Mouse (Mus musculus) embryonic facial prominence, embryonic 12.5 days (tissue): Measurements from ENCODE around the gene Rpp14. TPM values are rescaled to one million over a fixed set of nuclear protein-coding genes. Genes with fewer than 3 reads are reported as not detected.
A peak's percentile ranks its signal among the peaks of the same experiment; 100 is the strongest.
"Not testable (repeated sequence)": the region's sequence is repeated elsewhere in the genome, so short reads cannot be mapped to it uniquely, and the experiment has no call there.

Source experiments
- ATAC-seq: fragments of 200-750 bp; cut with Nextera tagmentation; 2 replicates; pipeline ENCODE4 v1.8.0; 2017; ENCODE audit not compliant: insufficient number of reproducible peaks, insufficient read depth, low FRiP score, low TSS enrichment
- H3K27ac ChIP-seq: fragments of 300-500 bp; sonication (generic); 2 replicates; pipeline ENCODE4 v1.5.1; 2016; ENCODE audit warnings: mild to moderate bottlenecking
- H3K27me3 ChIP-seq: fragments of 300-500 bp; sonication (generic); 2 replicates; pipeline ENCODE4 v1.6.1; 2016; ENCODE audit warnings: mild to moderate bottlenecking, moderate library complexity
- H3K36me3 ChIP-seq: fragments of 300-500 bp; sonication (generic); 2 replicates; pipeline ENCODE4 v1.6.1; 2016; ENCODE audit warnings: mild to moderate bottlenecking
- H3K4me1 ChIP-seq: fragments of 300-500 bp; sonication (generic); 2 replicates; pipeline ENCODE4 v1.6.1; 2016
- H3K4me2 ChIP-seq: fragments of 300-500 bp; sonication (generic); replicated peaks from 2 replicates; pipeline ENCODE4 v1.6.1; 2016; ENCODE audit warnings: mild to moderate bottlenecking, moderate library complexity
- H3K4me3 ChIP-seq: fragments of 300-500 bp; sonication (generic); 2 replicates; pipeline ENCODE4 v1.5.1; 2016; ENCODE audit warnings: mild to moderate bottlenecking
- H3K9ac ChIP-seq: fragments of 300-500 bp; sonication (generic); 2 replicates; pipeline ENCODE4 v1.6.1; 2016; ENCODE audit warnings: mild to moderate bottlenecking, moderate library complexity
- H3K9me3 ChIP-seq: fragments of 300-500 bp; sonication (generic); 2 replicates; pipeline ENCODE4 v1.6.1; 2016; ENCODE audit warnings: mild to moderate bottlenecking, moderate library complexity
- WGBS: fragments of 180-500 bp; shearing (Covaris S2); methylation state at CpG from one replicate; pipeline ENCODE4 v1.1.7; 2016; 5-methylcytosine and 5-hydroxymethylcytosine counted together
- polyA plus RNA-seq: library from polyadenylated mRNA; unstranded; fragments of >200 nt; fragmentation: Nextera tagmentation; extraction: Ambion mirVana; gene quantifications from 2 replicates; pipeline ENCODE4 v1.2.1, GENCODE M21; 2016

Rpp14 gene
- polyA plus RNA-seq, 1 experiment from 2014 or later, result 56.4 TPM

DNA sequence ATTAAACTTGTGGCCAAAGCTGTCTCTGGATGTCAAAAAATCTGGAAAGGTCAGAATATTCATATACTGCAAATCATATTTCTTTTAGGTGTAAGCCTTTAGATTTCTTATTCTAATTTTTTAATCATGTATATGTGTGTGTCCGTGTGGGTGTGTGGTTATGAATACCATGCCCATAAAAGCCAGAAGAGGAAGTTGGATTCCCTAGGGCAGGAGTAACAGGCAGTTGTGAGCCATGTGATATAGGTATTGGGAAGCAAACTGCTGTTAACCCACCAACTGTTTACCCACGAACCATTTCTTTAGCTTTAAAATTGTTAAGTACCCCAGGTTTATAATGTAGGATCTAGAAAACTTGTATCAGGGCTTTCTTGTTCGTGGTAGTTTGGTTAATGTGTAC is 39.7 kb downstream of the Rpp14 start:
- Histone ChIP-seq H3K27me3 (no peaks in the 10 kb centered on the region), H3K36me3 (no peaks in the 10 kb centered on the region), H3K9ac (no peak overlapping the region), H3K27ac (no peak overlapping the region), H3K4me1 (no peaks in the 10 kb centered on the region), H3K9me3 (no peaks in the 10 kb centered on the region), H3K4me2 (no peak overlapping the region), H3K4me3 (no peak overlapping the region)
- 78% methylated on average over 3 of the region's 3 CpGs for WGBS
- no peak for ATAC-seq

DNA sequence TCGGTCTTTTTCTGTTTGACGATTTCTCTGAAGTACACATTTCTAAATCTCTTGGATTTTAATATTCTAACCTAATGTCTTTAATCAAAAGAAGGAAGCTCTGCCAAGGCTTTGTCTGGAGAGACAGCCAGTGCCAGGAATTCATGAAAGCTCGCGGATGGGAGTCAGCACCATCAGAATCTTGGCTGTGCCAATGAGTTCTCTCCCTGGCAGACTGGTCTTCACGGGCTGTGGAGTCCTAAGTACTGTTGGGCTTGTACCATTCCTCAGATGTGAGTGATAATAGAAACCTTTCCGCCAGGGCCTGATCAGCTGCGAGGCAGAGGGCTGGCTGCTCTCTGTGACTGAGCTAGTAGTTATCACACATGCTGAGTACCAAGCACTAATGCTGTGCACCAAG is 43.0 kb downstream of the Rpp14 start:
- no peaks in the 10 kb centered on the region for H3K27me3 ChIP-seq
- no peak overlapping the region for H3K27ac ChIP-seq
- no peak for ATAC-seq
- no peak overlapping the region for H3K4me3 ChIP-seq
- no peaks in the 10 kb centered on the region for H3K4me1 ChIP-seq
- no peaks in the 10 kb centered on the region for H3K36me3 ChIP-seq
- WGBS, result 88% methylated on average over 7 of the region's 7 CpGs
- H3K9me3 ChIP-seq, result no peaks in the 10 kb centered on the region
- H3K9ac ChIP-seq, result no peak overlapping the region
- no peak overlapping the region for H3K4me2 ChIP-seq

- H3K9me3 ChIP-seq, H3K4me3 ChIP-seq, H3K36me3 ChIP-seq, H3K4me1 ChIP-seq, H3K9ac ChIP-seq, H3K27me3 ChIP-seq, H3K4me2 ChIP-seq, ATAC-seq, H3K27ac ChIP-seq: not testable (repeated sequence)
- 94% methylated on average over 10 of the region's 10 CpGs for WGBS
Measured at GRCm38 (mm10) chr14:8123611-8124010, 43.4 kb downstream of the Rpp14 start.

GRCm38 (mm10) chr14:8124046-8124881 is 44.1 kb downstream of the Rpp14 start:
- H3K27me3 ChIP-seq, result no peaks in the 10 kb centered on the region
- 65% methylated on average over 7 of the region's 7 CpGs for WGBS
- H3K4me2 ChIP-seq, result no peak overlapping the region
- H3K9ac ChIP-seq, result no peak overlapping the region
- H3K27ac ChIP-seq, result no peak overlapping the region
- H3K9me3 ChIP-seq, result no peaks in the 10 kb centered on the region
- no peaks in the 10 kb centered on the region for H3K36me3 ChIP-seq
- no peak overlapping the region for H3K4me3 ChIP-seq
- no peaks in the 10 kb centered on the region for H3K4me1 ChIP-seq
- ATAC-seq, result no peak

- Histone ChIP-seq H3K9ac (no peak overlapping the region), H3K36me3 (peaks cover 8% of the 10 kb centered on the region; the same call in 1 of the 2 replicates), H3K27me3 (no peaks in the 10 kb centered on the region), H3K4me1 (no peaks in the 10 kb centered on the region), H3K9me3 (no peaks in the 10 kb centered on the region), H3K27ac (no peak overlapping the region), H3K4me3 (no peak overlapping the region), H3K4me2 (no peak overlapping the region)
- ATAC-seq, result no peak
- 72% methylated on average over 5 of the region's 5 CpGs for WGBS
Measured at GRCm38 (mm10) chr14:8127971-8128370, 47.8 kb downstream of the Rpp14 start.

- Histone ChIP-seq H3K9me3 (no peaks in the 10 kb centered on the region), H3K27ac (no peak overlapping the region), H3K4me2 (no peak overlapping the region), H3K4me3 (no peak overlapping the region), H3K9ac (no peak overlapping the region), H3K27me3 (no peaks in the 10 kb centered on the region), H3K36me3 (peaks cover 8% of the 10 kb centered on the region), H3K4me1 (no peaks in the 10 kb centered on the region)
- 81% methylated on average over 8 of the region's 8 CpGs for WGBS
- no peak for ATAC-seq
Measured at GRCm38 (mm10) chr14:8132789-8133188, 52.6 kb downstream of the Rpp14 start.

- Histone ChIP-seq H3K4me3 (no peak overlapping the region), H3K27me3 (no peaks in the 10 kb centered on the region), H3K9ac (no peak overlapping the region), H3K9me3 (no peaks in the 10 kb centered on the region), H3K27ac (0 out of 2 replicates have a peak overlapping the region, but pooled peaks have one; percentile 23), H3K36me3 (peaks cover 8% of the 10 kb centered on the region), H3K4me1 (no peaks in the 10 kb centered on the region), H3K4me2 (no peak overlapping the region)
- WGBS, result 60% methylated on average over 2 of the region's 2 CpGs
- ATAC-seq, result no peak
Measured at GRCm38 (mm10) chr14:8134234-8134633, 54.1 kb downstream of the Rpp14 start.

DNA sequence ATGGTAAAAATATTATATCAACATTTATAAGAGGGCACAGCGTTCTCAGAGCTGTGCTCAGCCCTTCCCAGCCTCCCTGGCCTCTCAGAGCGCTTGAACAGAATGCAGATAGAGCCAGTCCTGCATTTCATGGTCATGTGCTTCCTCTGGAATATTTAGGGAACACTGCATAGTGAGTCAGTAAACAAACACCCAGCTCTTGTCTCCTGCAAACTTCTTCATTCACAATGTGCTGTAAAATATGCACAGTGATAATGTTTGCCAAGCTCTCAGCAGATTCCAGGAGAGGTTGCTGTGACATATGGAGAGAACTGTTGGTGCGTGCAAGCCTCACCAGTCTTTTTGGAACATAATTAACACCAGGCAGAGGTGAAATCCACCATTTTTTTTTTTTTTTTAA is 55.0 kb downstream of the Rpp14 start:
- Histone ChIP-seq H3K4me2 (no peak overlapping the region), H3K4me3 (no peak overlapping the region), H3K36me3 (peaks cover 11% of the 10 kb centered on the region), H3K27ac (no peak overlapping the region), H3K27me3 (no peaks in the 10 kb centered on the region), H3K4me1 (no peaks in the 10 kb centered on the region), H3K9me3 (no peaks in the 10 kb centered on the region), H3K9ac (no peak overlapping the region)
- no peak for ATAC-seq
- WGBS, result 60% methylated on average over 3 of the region's 3 CpGs

GRCm38 (mm10) chr14:8139724-8140710 is 59.9 kb downstream of the Rpp14 start:
- H3K36me3 ChIP-seq, result peaks cover 16% of the 10 kb centered on the region
- H3K27ac ChIP-seq, result no peak overlapping the region

DNA sequence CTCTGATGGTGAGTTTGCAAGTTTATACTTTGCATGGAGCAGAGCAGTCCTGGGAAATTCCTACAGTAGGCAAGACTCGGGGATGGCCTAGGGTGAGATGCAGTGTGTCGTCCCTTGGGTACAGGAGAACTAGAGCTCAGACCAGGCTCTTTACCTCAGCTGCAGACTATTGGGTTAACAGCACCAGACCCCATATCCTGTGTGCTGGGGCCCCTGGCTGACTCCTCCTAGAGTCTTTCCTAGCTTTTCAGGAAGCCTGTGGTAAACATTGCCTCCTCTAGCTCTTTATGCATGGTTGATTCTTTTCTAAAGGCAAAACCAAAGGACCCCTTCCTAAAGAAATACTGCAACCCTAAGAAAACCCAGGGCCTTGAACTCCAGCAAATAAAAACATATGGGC is 61.0 kb downstream of the Rpp14 start:
- Histone ChIP-seq H3K4me3 (no peak overlapping the region), H3K4me2 (no peak overlapping the region), H3K9ac (no peak overlapping the region), H3K27ac (no peak overlapping the region), H3K27me3 (no peaks in the 10 kb centered on the region), H3K36me3 (peaks cover 20% of the 10 kb centered on the region), H3K9me3 (no peaks in the 10 kb centered on the region), H3K4me1 (no peaks in the 10 kb centered on the region)
- WGBS, result 65% methylated on average over 2 of the region's 2 CpGs
- no peak for ATAC-seq

More at GRCm38 (mm10) chr14:8139724-8140710, 59.9 kb downstream of the Rpp14 start:
- Histone ChIP-seq H3K9ac (no peak overlapping the region), H3K4me3 (no peak overlapping the region), H3K9me3 (no peaks in the 10 kb centered on the region), H3K4me2 (no peak overlapping the region), H3K27me3 (no peaks in the 10 kb centered on the region), H3K4me1 (no peaks in the 10 kb centered on the region)
- no peak for ATAC-seq
- 56% methylated on average over 23 of the region's 23 CpGs for WGBS
